ENCODE assay signal across 11 mouse cellular contexts in genomic region chr13:51732097-51732664, GRCm38 (mm10).
A peak's percentile ranks its signal among the peaks of the same experiment; 100 is the strongest.
DNase-seq lines count a peak whose midpoint lies in the region; ATAC-seq and TF ChIP-seq lines count a peak whose summit lies in the region.
"Had no signal": no experiment of that assay in that cellular context is flagged by ENCODE, and none has a peak within 500 bp of the region (broad histone marks: within the 10 kb centered on the region; RNA-seq: fewer than 3 reads in every experiment).

No protein-coding gene starts in this region.

- peak overlapping the region; percentile 87 for H3K27ac ChIP-seq in gastrocnemius, adult 2 months
- peak overlapping the region; percentile 16; the same call in 1 of the 2 replicates for H3K27ac ChIP-seq in hindbrain, embryonic 15.5 days (replicated peaks)
- peak overlapping the region; percentile 68 for H3K27ac ChIP-seq in neural tube, embryonic 13.5 days (replicated peaks)
- H3K27ac ChIP-seq: intestine, embryonic 15.5 days had no signal

- peaks cover 23% of the 10 kb centered on the region for H3K4me1 ChIP-seq in hindbrain, embryonic 15.5 days (replicated peaks)
- H3K4me1 ChIP-seq in neural tube, embryonic 13.5 days (replicated peaks) = peaks cover 36% of the 10 kb centered on the region
- H3K4me1 ChIP-seq: intestine, embryonic 15.5 days had no signal

- no peak overlapping the region for H3K4me3 ChIP-seq in gastrocnemius, adult 2 months
- no peak overlapping the region for H3K4me3 ChIP-seq in hindbrain, embryonic 15.5 days
- H3K4me3 ChIP-seq in neural tube, embryonic 13.5 days = no peak overlapping the region
- H3K4me3 ChIP-seq: intestine, embryonic 15.5 days had no signal

- no peak for DNase-seq in gastrocnemius, adult 2 months
- no peak for DNase-seq in gastrocnemius, postnatal 25 days
- no peak for DNase-seq in Muller cell, postnatal 12 days (ENCODE audit: inconsistent ontology term)
- DNase-seq in frontal cortex, postnatal 14 days (ENCODE audit: low spot score in 2 of 2) = no peak
- DNase-seq in gastrocnemius, adult 18-20 months (ENCODE audit: low spot score) = no peak
- DNase-seq: layer of hippocampus, postnatal 36 days; lung, embryonic 14.5 days had no signal

- H3K36me3 ChIP-seq in hindbrain, embryonic 15.5 days = no peaks in the 10 kb centered on the region
- H3K36me3 ChIP-seq in neural tube, embryonic 13.5 days = no peaks in the 10 kb centered on the region
- H3K36me3 ChIP-seq: intestine, embryonic 15.5 days had no signal

- H3K9me3 ChIP-seq in hindbrain, embryonic 15.5 days = no peaks in the 10 kb centered on the region
- H3K9me3 ChIP-seq in neural tube, embryonic 13.5 days = no peaks in the 10 kb centered on the region
- H3K9me3 ChIP-seq: intestine, embryonic 15.5 days had no signal

- 49% methylated on average over 14 of the region's 14 CpGs for WGBS in hindbrain, embryonic 15.5 days
- 46% methylated on average over 14 of the region's 14 CpGs for WGBS in neural tube, embryonic 13.5 days

- no peak overlapping the region for H3K4me2 ChIP-seq in hindbrain, embryonic 15.5 days
- H3K4me2 ChIP-seq in neural tube, embryonic 13.5 days = no peak overlapping the region
- H3K4me2 ChIP-seq: intestine, embryonic 15.5 days; lung, embryonic 14.5 days had no signal

- intact Hi-C loops in gastrocnemius, adult 2 months (cut with DNase I) = no loop called here

- ATAC-seq in activated CD4-positive, CD25-positive, alpha-beta regulatory T cell, adult 4 months = peak; percentile 60
- 0 out of 2 replicates have a peak, but pooled peaks have one; percentile 50 for ATAC-seq in hindbrain, embryonic 15.5 days (ENCODE audit: low FRiP score, low read depth)
- 0 out of 2 replicates have a peak, but pooled peaks have one; percentile 37 for ATAC-seq in neural tube, embryonic 13.5 days (ENCODE audit: low read depth)
- ATAC-seq: intestine, embryonic 15.5 days had no signal

- no peak for TF ChIP-seq CTCF in gastrocnemius, adult 2 months (IDR thresholded peaks at IDR 0.05)

- H3K9ac ChIP-seq in hindbrain, embryonic 15.5 days = no peak overlapping the region
- no peak overlapping the region for H3K9ac ChIP-seq in neural tube, embryonic 13.5 days
- H3K9ac ChIP-seq: intestine, embryonic 15.5 days; lung, embryonic 14.5 days had no signal

- no peaks in the 10 kb centered on the region for H3K27me3 ChIP-seq in hindbrain, embryonic 15.5 days
- H3K27me3 ChIP-seq in neural tube, embryonic 13.5 days = no peaks in the 10 kb centered on the region
- H3K27me3 ChIP-seq: intestine, embryonic 15.5 days had no signal

Comparison
In these comparisons a context has a peak if more than half of its experiments do, and no peak if none do; other contexts are left out.
1. H3K27ac ChIP-seq: peak in every context shown above with its lines; median percentile 87 in gastrocnemius, adult 2 months; 68 in neural tube, embryonic 13.5 days; 16 in hindbrain, embryonic 15.5 days.